Mouse (Mus musculus) ES-E14 (cell line): ENCODE results near the gene Mx1. TPM values are rescaled to one million over a fixed set of nuclear protein-coding genes. Genes with fewer than 3 reads are reported as not detected.

Experiments used
- DNase-seq: peaks from one replicate; pipeline ENCODE4 v3.0.0-alpha.2; 2013; ENCODE audit warnings: low read depth, low spot score
- H3K27ac ChIP-seq: 2 replicates; pipeline ENCODE4 v1.5.1; 2012; ENCODE audit warnings: low read depth, mild to moderate bottlenecking, low read length, moderate library complexity, mixed read lengths; ENCODE audit not compliant: poor library complexity, insufficient read depth, severe bottlenecking
- H3K36me3 ChIP-seq: 2 replicates; pipeline ENCODE4 v1.6.1; 2012; ENCODE audit warnings: mild to moderate bottlenecking, low read length, moderate library complexity, mixed read lengths; ENCODE audit not compliant: control insufficient read depth, poor library complexity, insufficient read depth, severe bottlenecking
- H3K4me1 ChIP-seq, 2 experiments: fragments of 150-350 bp in 1 of 2; sonication (generic) in 1 of 2; 2 replicates each; pipeline ENCODE4 v1.6.1; 2012; ENCODE audit warnings: low read length in 2 of 2, mild to moderate bottlenecking in 1 of 2, mixed read lengths in 1 of 2; ENCODE audit not compliant: control insufficient read depth in 2 of 2, insufficient read depth in 2 of 2, poor library complexity in 1 of 2
- H3K4me3 ChIP-seq, 2 experiments: fragments of 150-350 bp in 1 of 2; sonication (generic) in 1 of 2; 2 replicates each; pipeline ENCODE4 v1.5.1; 2012; ENCODE audit warnings: low read length in 2 of 2, low read depth in 1 of 2, mild to moderate bottlenecking in 1 of 2, mixed read lengths in 1 of 2; ENCODE audit not compliant: insufficient read depth in 1 of 2, poor library complexity in 1 of 2, severe bottlenecking in 1 of 2
- H3K9ac ChIP-seq: 2 replicates; pipeline ENCODE4 v1.6.1; 2012; ENCODE audit warnings: low read depth, mild to moderate bottlenecking, low read length, mixed read lengths; ENCODE audit not compliant: poor library complexity, insufficient read depth, severe bottlenecking
- H3K9me3 ChIP-seq: fragments of 150-350 bp; sonication (generic); 2 replicates; pipeline ENCODE4 v1.6.1; 2012; ENCODE audit warnings: low read depth, mild to moderate bottlenecking, low read length; ENCODE audit not compliant: control insufficient read depth, insufficient read depth
- CHD2 ChIP-seq: IDR thresholded peaks from 2 replicates; pipeline ENCODE4 v1.6.1; 2014; ENCODE audit warnings: mild to moderate bottlenecking, low read depth, low read length, inconsistent platforms
- HCFC1 ChIP-seq: IDR thresholded peaks from 2 replicates; pipeline ENCODE4 v1.6.1; 2012; ENCODE audit warnings: low read length, inconsistent platforms, borderline replicate concordance; ENCODE audit not compliant: insufficient read depth
- MAFK ChIP-seq: IDR thresholded peaks from 2 replicates; pipeline ENCODE4 v1.6.1; 2014; ENCODE audit warnings: mild to moderate bottlenecking, low read depth, low read length, inconsistent platforms; ENCODE audit not compliant: insufficient read depth
- ZC3H11A ChIP-seq: IDR thresholded peaks from 2 replicates; pipeline ENCODE4 v1.6.1; 2012; ENCODE audit warnings: low read depth, mild to moderate bottlenecking, inconsistent platforms, low read length, borderline replicate concordance
- ZNF384 ChIP-seq: IDR thresholded peaks from 2 replicates; pipeline ENCODE4 v1.6.1; 2012; ENCODE audit warnings: low read depth, low read length, inconsistent platforms
- in situ Hi-C, 2 experiments: fragments of 600-800 bp; cut with MboI; formaldehyde crosslinking; loops; one replicate each; pipeline ENCODE4 v1.15.1; 2025; ENCODE audit warnings: low sequenced_read_pairs in 2 of 2, inconsistent platforms in 1 of 2; ENCODE audit not compliant: unreplicated experiment in 2 of 2
- total RNA-seq: library from RNA; depleted of rRNA; stranded (reverse); fragments of 300-350 nt; gene quantifications from 2 replicates; pipeline ENCODE4 v1.2.3, GENCODE M21; 2012

The Mx1 gene
- total RNA-seq, 1 experiment, result 0.36 TPM

GRCm38 (mm10) chr16:97430091-97430490, 32.6 kb downstream of the Mx1 start:
- in situ Hi-C loops, result no loop called here
- Histone ChIP-seq H3K9ac (no peak overlapping the region), H3K9me3 (no peaks in the 10 kb centered on the region), H3K4me3 (no peak overlapping the region), H3K27ac (no peak overlapping the region), H3K36me3 (no peaks in the 10 kb centered on the region), H3K4me1 (no peaks in the 10 kb centered on the region)
- no peak for DNase-seq
- TF ChIP-seq CHD2, result no peak
- no peak for TF ChIP-seq ZNF384
- TF ChIP-seq HCFC1, result no peak
- TF ChIP-seq MAFK, result no peak
- no peak for TF ChIP-seq ZC3H11A

- in situ Hi-C loops, result no loop called here
- H3K9me3 ChIP-seq, result no peaks in the 10 kb centered on the region
- no peaks in the 10 kb centered on the region for H3K4me1 ChIP-seq
- no peak for TF ChIP-seq ZC3H11A
- TF ChIP-seq HCFC1, result no peak
- TF ChIP-seq ZNF384, result no peak
- no peak for TF ChIP-seq CHD2
- TF ChIP-seq MAFK, result no peak
- H3K9ac ChIP-seq, result no peak overlapping the region
- no peak overlapping the region for H3K4me3 ChIP-seq
- H3K27ac ChIP-seq, result no peak overlapping the region
- no peak for DNase-seq
- H3K36me3 ChIP-seq, result no peaks in the 10 kb centered on the region
Observed at GRCm38 (mm10) chr16:97428026-97428425, 34.7 kb downstream of the Mx1 start.

GRCm38 (mm10) chr16:97423627-97424026, 39.1 kb downstream of the Mx1 start:
- H3K9ac ChIP-seq, result no peak overlapping the region
- no peak for DNase-seq
- in situ Hi-C loops, result no loop called here

DNA sequence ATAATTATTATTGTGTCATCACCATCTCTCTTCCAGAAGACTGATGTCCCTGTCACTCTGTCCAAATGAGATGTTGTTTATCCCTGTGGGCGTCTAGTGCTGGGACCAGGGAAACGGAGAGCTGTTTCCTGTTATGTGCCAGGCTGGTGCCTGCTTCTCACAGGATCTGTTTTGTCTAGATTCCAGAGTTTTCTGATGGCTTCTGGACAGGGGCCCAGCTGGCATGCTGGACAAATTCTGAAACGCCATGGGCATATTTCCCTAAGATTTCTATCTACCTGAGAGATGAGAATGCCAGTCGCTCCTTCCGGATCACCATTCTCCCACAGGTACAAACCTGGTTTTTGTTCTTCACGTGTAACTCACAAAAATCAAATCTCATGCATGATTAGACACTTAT, 41.0 kb downstream of the Mx1 start:
- no peaks in the 10 kb centered on the region for H3K9me3 ChIP-seq
- TF ChIP-seq CHD2, result no peak
- H3K36me3 ChIP-seq, result no peaks in the 10 kb centered on the region
- no peak overlapping the region for H3K9ac ChIP-seq
- in situ Hi-C loops, result no loop called here
- H3K4me3 ChIP-seq, result no peak overlapping the region
- H3K4me1 ChIP-seq, result no peaks in the 10 kb centered on the region
- DNase-seq, result no peak
- no peak overlapping the region for H3K27ac ChIP-seq

More at GRCm38 (mm10) chr16:97423627-97424026, 39.1 kb downstream of the Mx1 start:
- Histone ChIP-seq H3K4me1 (no peaks in the 10 kb centered on the region), H3K36me3 (no peaks in the 10 kb centered on the region), H3K27ac (no peak overlapping the region), H3K4me3 (no peak overlapping the region), H3K9me3 (no peaks in the 10 kb centered on the region)
- TF ChIP-seq MAFK, result no peak
- no peak for TF ChIP-seq CHD2
- TF ChIP-seq ZC3H11A, result no peak
- TF ChIP-seq HCFC1, result no peak
- TF ChIP-seq ZNF384, result no peak

GRCm38 (mm10) chr16:97418749-97419453, 43.8 kb downstream of the Mx1 start:
- in situ Hi-C loops, result no loop called here

More at GRCm38 (mm10) chr16:97418749-97419453, 43.8 kb downstream of the Mx1 start:
- Histone ChIP-seq H3K9me3 (no peaks in the 10 kb centered on the region), H3K27ac (no peak overlapping the region), H3K4me3 (no peak overlapping the region), H3K9ac (no peak overlapping the region), H3K4me1 (no peaks in the 10 kb centered on the region), H3K36me3 (no peaks in the 10 kb centered on the region)
- DNase-seq, result no peak
- TF ChIP-seq ZNF384 (no peak), ZC3H11A (no peak), MAFK (no peak), CHD2 (no peak), HCFC1 (no peak)
